Mouse (Mus musculus): ENCODE data around the gene Phf12.
A peak's percentile ranks its signal among the peaks of the same experiment; 100 is the strongest.

Gene Phf12

GRCm38 (mm10) chr11:77982441-77982905, at the start of gene Phf12:
TSS of gene Phf12 (plus strand) at chr11:77982754.
- peak; percentile 100 for DNase-seq (ENCODE audit: low read depth, low spot score)

- no peak for DNase-seq (ENCODE audit: low read depth, low spot score)
Observed at GRCm38 (mm10) chr11:77934111-77934521, 48.4 kb upstream of the Phf12 start.

- DNase-seq (ENCODE audit: low read depth, low spot score), result no peak
Observed at GRCm38 (mm10) chr11:77934568-77935311, 47.8 kb upstream of the Phf12 start.

GRCm38 (mm10) chr11:77936846-77937245, 45.7 kb upstream of the Phf12 start:
- no peak for DNase-seq (ENCODE audit: low read depth, low spot score)

- DNase-seq (ENCODE audit: low read depth, low spot score), result no peak
Observed at GRCm38 (mm10) chr11:77937649-77938410, 44.7 kb upstream of the Phf12 start.

- no peak for DNase-seq (ENCODE audit: low read depth, low spot score)
Observed at GRCm38 (mm10) chr11:77942230-77942629, 40.3 kb upstream of the Phf12 start.

- no peak for DNase-seq (ENCODE audit: low read depth, low spot score)
Observed at GRCm38 (mm10) chr11:77947860-77948259, 34.7 kb upstream of the Phf12 start.

- no peak for DNase-seq (ENCODE audit: low read depth, low spot score)
Observed at GRCm38 (mm10) chr11:77950125-77950685, 32.3 kb upstream of the Phf12 start.

- no peak for DNase-seq (ENCODE audit: low read depth, low spot score)
Observed at GRCm38 (mm10) chr11:77950797-77951228, 31.7 kb upstream of the Phf12 start.

GRCm38 (mm10) chr11:77953671-77954070, 28.9 kb upstream of the Phf12 start:
- no peak for DNase-seq (ENCODE audit: low read depth, low spot score)

- no peak for DNase-seq (ENCODE audit: low read depth, low spot score)
Observed at GRCm38 (mm10) chr11:77956428-77956827, 26.1 kb upstream of the Phf12 start.

- no peak for DNase-seq (ENCODE audit: low read depth, low spot score)
Observed at GRCm38 (mm10) chr11:77958268-77958667, 24.3 kb upstream of the Phf12 start.

GRCm38 (mm10) chr11:77958932-77959331, 23.6 kb upstream of the Phf12 start:
- DNase-seq (ENCODE audit: low read depth, low spot score), result no peak

GRCm38 (mm10) chr11:77960199-77960598, 22.4 kb upstream of the Phf12 start:
- DNase-seq (ENCODE audit: low read depth, low spot score), result no peak

GRCm38 (mm10) chr11:77960898-77961297, 21.7 kb upstream of the Phf12 start:
- no peak for DNase-seq (ENCODE audit: low read depth, low spot score)

GRCm38 (mm10) chr11:77962946-77963345, 19.6 kb upstream of the Phf12 start:
- no peak for DNase-seq (ENCODE audit: low read depth, low spot score)

- no peak for DNase-seq (ENCODE audit: low read depth, low spot score)
Observed at GRCm38 (mm10) chr11:77964415-77965095, 18.0 kb upstream of the Phf12 start.

GRCm38 (mm10) chr11:77965101-77966036, 17.2 kb upstream of the Phf12 start:
- DNase-seq (ENCODE audit: low read depth, low spot score), result no peak

- no peak for DNase-seq (ENCODE audit: low read depth, low spot score)
Observed at GRCm38 (mm10) chr11:77966037-77966391, 16.5 kb upstream of the Phf12 start.

GRCm38 (mm10) chr11:77967114-77967513, 15.4 kb upstream of the Phf12 start:
- peak; percentile 44 for DNase-seq (ENCODE audit: low read depth, low spot score)

- no peak for DNase-seq (ENCODE audit: low read depth, low spot score)
Observed at GRCm38 (mm10) chr11:77968786-77969185, 13.8 kb upstream of the Phf12 start.

Data from skeletal muscle tissue, adult 2 months (tissue).